ENCODE assay signal across 15 mouse cellular contexts in genomic region chr11:86769884-86770283, GRCm38 (mm10).
"Had no signal": no experiment of that assay in that cellular context is flagged by ENCODE, and none has a peak within 500 bp of the region (broad histone marks: within the 10 kb centered on the region; RNA-seq: fewer than 3 reads in every experiment).

No protein-coding gene starts in this region.

- H3K9ac ChIP-seq: intestine, embryonic 15.5 days; limb, embryonic 12.5 days; liver, embryonic 13.5 days; liver, postnatal 0 days; midbrain, embryonic 12.5 days; neural tube, embryonic 13.5 days had no signal

- H3K27me3 ChIP-seq: intestine, embryonic 15.5 days; limb, embryonic 12.5 days; liver, embryonic 13.5 days; midbrain, embryonic 12.5 days; neural tube, embryonic 13.5 days had no signal

- H3K27ac ChIP-seq: intestine, embryonic 15.5 days; limb, embryonic 12.5 days; liver, embryonic 13.5 days; midbrain, embryonic 12.5 days; neural tube, embryonic 13.5 days had no signal

- DNase-seq: layer of hippocampus, adult 9-11 months; layer of hippocampus, postnatal 36 days; liver; liver, embryonic 13.5 days; liver, postnatal 0 days; retina, postnatal 1 day; right cerebral cortex, postnatal 4 days; spleen, adult 18-20 months; thymus, adult 18-20 months; thymus, postnatal 14 days had no signal

- H3K4me1 ChIP-seq: intestine, embryonic 15.5 days; limb, embryonic 12.5 days; liver, embryonic 13.5 days; midbrain, embryonic 12.5 days; neural tube, embryonic 13.5 days had no signal

- ATAC-seq: intestine, embryonic 15.5 days; liver, postnatal 0 days; midbrain, embryonic 16.5 days had no signal

- H3K9me3 ChIP-seq: intestine, embryonic 15.5 days; limb, embryonic 12.5 days; liver, embryonic 13.5 days; midbrain, embryonic 12.5 days; neural tube, embryonic 13.5 days had no signal

- H3K4me2 ChIP-seq: intestine, embryonic 15.5 days; limb, embryonic 12.5 days; liver, embryonic 13.5 days; midbrain, embryonic 12.5 days; neural tube, embryonic 13.5 days had no signal

- H3K4me3 ChIP-seq: intestine, embryonic 15.5 days; limb, embryonic 12.5 days; liver, embryonic 13.5 days; midbrain, embryonic 12.5 days; neural tube, embryonic 13.5 days had no signal
